Mouse (Mus musculus) liver, postnatal 0 days (tissue): Measurements from ENCODE around the gene Psrc1.

Experiments
- CTCF ChIP-seq: sonication (generic); IDR thresholded peaks from 2 replicates; pipeline ENCODE4 v1.5.1; 2016; ENCODE audit warnings: antibody characterized with exemption, low read depth
- EP300 ChIP-seq: IDR thresholded peaks from 2 replicates; pipeline ENCODE4 v1.6.1; 2016; ENCODE audit warnings: antibody characterized with exemption, low read depth, mild to moderate bottlenecking

DNA sequence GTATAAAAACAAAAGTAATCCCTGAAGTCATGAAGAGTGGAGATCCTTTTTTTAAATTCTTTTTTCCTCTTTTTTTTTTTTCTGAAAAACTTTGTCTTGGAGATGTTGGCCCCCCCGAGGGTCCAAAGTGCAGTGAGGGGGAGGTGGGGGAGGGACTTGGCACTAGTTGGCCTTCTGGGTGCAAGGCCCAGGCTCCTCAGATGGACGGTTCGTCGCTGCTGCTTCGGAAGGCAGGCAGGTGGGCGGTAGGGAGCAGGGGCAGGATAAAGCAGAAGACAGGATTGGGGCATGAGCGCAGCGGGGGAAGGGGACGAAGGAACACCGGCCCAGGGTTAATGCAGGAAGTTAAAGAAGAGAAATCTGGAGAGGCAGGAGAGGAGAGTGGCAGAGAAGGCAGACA lies 8.7 kb downstream of the Psrc1 start:
- no peak for TF ChIP-seq EP300
- no peak for TF ChIP-seq CTCF
